Mouse (Mus musculus) spleen, adult 12 weeks (tissue): Measurements from ENCODE around the gene Fcamr.
A peak's percentile ranks its signal among the peaks of the same experiment; 100 is the strongest.

ENCODE experiments used
- DNase-seq: peaks from one replicate; pipeline ENCODE4 v3.0.0; 2022; ENCODE audit warnings: low spot score

Fcamr gene

GRCm38 (mm10) chr1:130802976-130803375 lies 2.3 kb downstream of the Fcamr start:
- DNase-seq: no peak

- no peak for DNase-seq
Observed at GRCm38 (mm10) chr1:130804279-130804678, 3.6 kb downstream of the Fcamr start.

GRCm38 (mm10) chr1:130810906-130811305 lies 10.2 kb downstream of the Fcamr start:
- DNase-seq: no peak

GRCm38 (mm10) chr1:130811316-130811715 lies 10.6 kb downstream of the Fcamr start:
- no peak for DNase-seq

GRCm38 (mm10) chr1:130819737-130820136 lies 19.0 kb downstream of the Fcamr start:
- no peak for DNase-seq

GRCm38 (mm10) chr1:130820316-130821148 lies 19.8 kb downstream of the Fcamr start:
- peak; percentile 9 for DNase-seq

GRCm38 (mm10) chr1:130821149-130821471 lies 20.4 kb downstream of the Fcamr start:
- DNase-seq: no peak

- DNase-seq: no peak
Observed at GRCm38 (mm10) chr1:130821911-130822625, 21.4 kb downstream of the Fcamr start.

- no peak for DNase-seq
Observed at GRCm38 (mm10) chr1:130826448-130826847, 25.7 kb downstream of the Fcamr start, which contains the start of gene Pigr. Gene Pigr, plus strand, starts transcription at chr1:130826684.

GRCm38 (mm10) chr1:130828656-130829055 lies 28.0 kb downstream of the Fcamr start:
- DNase-seq: no peak

GRCm38 (mm10) chr1:130829906-130830830 lies 29.5 kb downstream of the Fcamr start:
- DNase-seq: no peak

- DNase-seq: no peak
Observed at GRCm38 (mm10) chr1:130832230-130833149, 31.8 kb downstream of the Fcamr start.

- DNase-seq: no peak
Observed at GRCm38 (mm10) chr1:130835161-130835936, 34.6 kb downstream of the Fcamr start.

- DNase-seq: peak; percentile 15
Observed at GRCm38 (mm10) chr1:130838288-130838687, 37.6 kb downstream of the Fcamr start.

GRCm38 (mm10) chr1:130840599-130841379 lies 40.1 kb downstream of the Fcamr start:
- no peak for DNase-seq

- no peak for DNase-seq
Observed at GRCm38 (mm10) chr1:130841621-130842020, 40.9 kb downstream of the Fcamr start.

- no peak for DNase-seq
Observed at GRCm38 (mm10) chr1:130844516-130844915, 43.8 kb downstream of the Fcamr start.

- no peak for DNase-seq
Observed at GRCm38 (mm10) chr1:130849530-130850214, 49.0 kb downstream of the Fcamr start.

- no peak for DNase-seq
Observed at GRCm38 (mm10) chr1:130850405-130850804, 49.7 kb downstream of the Fcamr start.
